Mouse (Mus musculus) bone marrow, adult 2 months (tissue): ENCODE data around the gene Snx5.

Experiments
- CTCF ChIP-seq: fragments of 200-500 bp; IDR thresholded peaks from 2 replicates; pipeline ENCODE4 v1.5.1; 2011; ENCODE audit warnings: low read length, control low read depth; ENCODE audit not compliant: control insufficient read depth, insufficient read depth
- POLR2A ChIP-seq: fragments of 200-500 bp; IDR thresholded peaks from 2 replicates; pipeline ENCODE4 v1.6.1; 2011; ENCODE audit warnings: low read depth, mild to moderate bottlenecking, control low read depth, low read length, borderline replicate concordance; ENCODE audit not compliant: control insufficient read depth

DNA sequence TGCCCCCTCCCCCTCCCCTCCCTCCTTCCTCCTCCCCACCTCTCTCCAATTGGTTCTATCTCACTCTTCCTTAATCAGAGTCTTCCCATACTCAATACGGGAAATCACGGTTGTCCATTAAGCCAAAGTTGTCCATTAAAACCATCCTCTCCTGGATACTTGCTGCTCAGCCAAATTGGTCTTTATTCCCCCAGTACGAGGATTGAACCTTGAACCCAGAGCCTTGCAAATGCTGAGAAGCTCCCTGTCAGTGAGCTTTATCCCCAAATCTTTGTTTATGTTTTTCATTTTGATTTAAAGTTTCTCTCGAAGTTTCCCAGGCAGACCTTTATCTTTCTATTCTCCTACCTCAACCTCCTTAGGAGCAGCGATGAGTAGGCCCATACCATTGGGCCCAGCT, 67.7 kb downstream of the Snx5 start:
- TF ChIP-seq POLR2A (no peak), CTCF (no peak)
